Mouse (Mus musculus): Measurements from ENCODE around the gene Zbtb8b. TPM values are rescaled to one million over a fixed set of nuclear protein-coding genes. Genes with fewer than 3 reads are reported as not detected.

Zbtb8b gene
- polyA plus RNA-seq, 1 experiment from 2014 or later, result 15.8 TPM

GRCm38 (mm10) chr4:129456126-129456525, 15.5 kb upstream of the Zbtb8b start:
- Histone ChIP-seq H3K9me3 (replicated peaks) (no peaks in the 10 kb centered on the region), H3K4me2 (no peak overlapping the region), H3K36me3 (no peaks in the 10 kb centered on the region), H3K27ac (replicated peaks) (no peak overlapping the region), H3K4me1 (peaks cover 2% of the 10 kb centered on the region; the same call in 1 of the 2 replicates), H3K4me3 (replicated peaks) (no peak overlapping the region), H3K9ac (replicated peaks) (no peak overlapping the region), H3K27me3 (replicated peaks) (no peaks in the 10 kb centered on the region)
- ATAC-seq (ENCODE audit: low FRiP score), result no peak
- WGBS, result 66% methylated on average over 5 of the region's 5 CpGs

DNA sequence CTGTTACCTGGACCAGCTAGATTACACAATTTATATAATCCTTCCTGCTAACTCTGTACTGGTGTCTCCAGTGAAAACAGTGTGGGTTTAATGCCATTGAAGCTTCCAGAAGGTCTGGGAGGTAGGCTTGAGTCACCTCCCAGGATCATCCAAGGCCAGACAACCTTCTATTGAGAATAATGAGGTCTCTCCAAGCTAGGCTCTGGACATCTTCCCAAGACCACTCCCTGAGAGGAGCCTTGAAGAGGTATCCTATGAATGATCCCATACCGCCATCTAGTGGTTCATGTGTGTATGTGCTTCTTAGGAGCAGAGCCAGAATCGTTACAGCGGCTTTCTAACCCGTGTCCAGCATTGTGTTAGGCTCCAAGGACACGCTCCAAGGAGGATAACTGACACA, 14.6 kb upstream of the Zbtb8b start:
- Histone ChIP-seq H3K36me3 (no peaks in the 10 kb centered on the region), H3K4me2 (no peak overlapping the region), H3K9ac (replicated peaks) (no peak overlapping the region), H3K27ac (replicated peaks) (no peak overlapping the region), H3K4me3 (replicated peaks) (no peak overlapping the region), H3K9me3 (replicated peaks) (no peaks in the 10 kb centered on the region), H3K27me3 (replicated peaks) (no peaks in the 10 kb centered on the region), H3K4me1 (no peaks in the 10 kb centered on the region)
- ATAC-seq (ENCODE audit: low FRiP score), result peak; percentile 72
- 4% methylated on average over 5 of the region's 5 CpGs for WGBS

GRCm38 (mm10) chr4:129451471-129452169, 11.0 kb upstream of the Zbtb8b start:
- H3K4me2 ChIP-seq, result no peak overlapping the region
- H3K27ac ChIP-seq (replicated peaks), result no peak overlapping the region
- H3K27me3 ChIP-seq (replicated peaks), result no peaks in the 10 kb centered on the region
- no peaks in the 10 kb centered on the region for H3K4me1 ChIP-seq
- no peak overlapping the region for H3K4me3 ChIP-seq (replicated peaks)
- no peaks in the 10 kb centered on the region for H3K36me3 ChIP-seq
- 85% methylated on average over 15 of the region's 15 CpGs for WGBS
- no peak for ATAC-seq (ENCODE audit: low FRiP score)
- no peaks in the 10 kb centered on the region for H3K9me3 ChIP-seq (replicated peaks)
- no peak overlapping the region for H3K9ac ChIP-seq (replicated peaks)

DNA sequence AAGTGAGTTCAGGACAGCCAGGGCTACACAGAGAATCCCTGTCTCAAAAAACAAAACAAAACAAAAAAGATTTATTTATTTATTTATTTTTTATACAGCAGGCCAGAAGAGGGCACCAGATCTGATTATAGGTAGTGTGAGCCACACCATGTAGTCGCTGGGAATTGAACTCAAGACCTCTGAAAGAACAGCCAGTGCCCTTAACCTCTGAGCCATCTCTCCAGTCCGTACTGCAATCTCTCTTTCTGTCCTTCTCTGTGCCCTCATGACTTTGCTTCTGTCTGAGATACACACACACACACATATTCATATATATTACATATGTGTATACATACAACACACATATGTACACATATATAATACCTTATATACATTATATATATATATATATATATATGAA, 10.2 kb upstream of the Zbtb8b start:
- 79% methylated on average over 2 of the region's 2 CpGs for WGBS
- Histone ChIP-seq H3K27me3 (replicated peaks) (no peaks in the 10 kb centered on the region), H3K9ac (replicated peaks) (no peak overlapping the region), H3K36me3 (no peaks in the 10 kb centered on the region), H3K27ac (replicated peaks) (no peak overlapping the region), H3K9me3 (replicated peaks) (no peaks in the 10 kb centered on the region), H3K4me2 (no peak overlapping the region), H3K4me1 (no peaks in the 10 kb centered on the region), H3K4me3 (replicated peaks) (no peak overlapping the region)
- no peak for ATAC-seq (ENCODE audit: low FRiP score)

GRCm38 (mm10) chr4:129448713-129449112, 8.1 kb upstream of the Zbtb8b start:
- Histone ChIP-seq H3K9ac (replicated peaks) (no peak overlapping the region), H3K27me3 (replicated peaks) (no peaks in the 10 kb centered on the region), H3K27ac (replicated peaks) (no peak overlapping the region), H3K4me2 (no peak overlapping the region), H3K4me1 (no peaks in the 10 kb centered on the region), H3K4me3 (replicated peaks) (no peak overlapping the region), H3K9me3 (replicated peaks) (no peaks in the 10 kb centered on the region), H3K36me3 (no peaks in the 10 kb centered on the region)
- no peak for ATAC-seq (ENCODE audit: low FRiP score)
- whole genome bisulfite sequencing, result 91% methylated on average over 6 of the region's 6 CpGs

DNA sequence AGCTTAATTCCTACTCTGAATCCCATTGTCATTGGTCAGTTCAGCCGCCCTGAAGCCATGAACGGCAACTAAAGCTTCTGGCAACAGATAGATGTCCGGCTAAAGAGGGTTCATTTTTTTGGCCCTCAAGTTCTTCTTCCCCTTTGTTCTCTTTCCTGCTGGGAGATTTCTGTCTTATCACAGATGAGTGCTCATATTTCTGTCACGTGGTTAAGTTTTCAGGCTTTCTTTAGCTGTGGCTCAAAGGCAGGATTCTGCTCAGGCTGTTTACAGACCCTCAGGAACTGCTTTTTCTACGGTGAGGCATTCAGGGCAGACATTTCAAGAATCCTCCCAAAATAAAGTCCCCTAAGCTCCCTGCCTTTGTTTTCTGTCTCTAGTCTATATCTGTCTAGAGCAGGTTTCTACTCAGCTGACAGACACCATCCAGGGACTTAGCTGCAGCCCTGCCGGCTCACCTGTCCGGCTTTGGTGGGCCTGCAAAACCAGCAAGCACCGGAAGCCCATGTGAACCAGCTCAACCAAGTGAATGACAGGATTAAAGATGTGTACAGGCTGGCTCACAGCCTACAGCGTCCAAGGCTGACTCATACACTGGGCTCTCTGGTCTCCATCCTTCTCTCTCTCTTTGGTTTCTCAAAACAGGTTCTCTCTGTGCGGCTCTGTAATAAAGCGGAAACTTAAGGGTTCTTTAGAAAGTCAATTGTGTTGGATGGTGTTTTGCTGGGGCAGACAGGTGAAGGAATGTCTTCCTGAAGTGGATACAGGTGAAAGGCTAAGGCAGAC, 7.3 kb upstream of the Zbtb8b start:
- no peak overlapping the region for H3K9ac ChIP-seq (replicated peaks)
- H3K27me3 ChIP-seq (replicated peaks), result peaks cover 5% of the 10 kb centered on the region
- no peak overlapping the region for H3K27ac ChIP-seq (replicated peaks)
- WGBS, result 86% methylated on average over 11 of the region's 11 CpGs
- H3K9me3 ChIP-seq (replicated peaks), result no peaks in the 10 kb centered on the region
- no peak for ATAC-seq (ENCODE audit: low FRiP score)
- H3K36me3 ChIP-seq, result no peaks in the 10 kb centered on the region
- no peak overlapping the region for H3K4me2 ChIP-seq
- no peaks in the 10 kb centered on the region for H3K4me1 ChIP-seq
- no peak overlapping the region for H3K4me3 ChIP-seq (replicated peaks)

DNA sequence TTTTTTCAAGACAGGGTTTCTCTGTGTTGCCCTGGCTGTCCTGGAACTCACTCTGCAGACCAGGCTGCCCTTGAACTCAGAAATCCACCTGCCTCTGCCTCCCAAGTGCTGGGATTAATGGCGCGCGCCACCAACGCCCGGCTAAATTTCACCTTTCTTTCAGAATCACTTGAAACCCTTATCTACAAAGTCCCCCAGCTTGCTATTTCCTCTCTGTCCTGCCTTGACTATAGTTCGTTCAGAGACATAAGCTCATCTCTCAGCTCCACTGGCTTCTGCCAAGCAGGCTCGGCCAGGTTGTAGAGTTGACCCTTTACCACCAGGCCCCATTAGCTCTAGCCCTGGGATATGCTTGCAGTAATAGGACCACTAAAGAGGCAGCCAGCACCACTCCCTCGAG, 6.7 kb upstream of the Zbtb8b start:
- H3K9me3 ChIP-seq (replicated peaks), result no peaks in the 10 kb centered on the region
- H3K4me2 ChIP-seq, result no peak overlapping the region
- H3K27ac ChIP-seq (replicated peaks), result no peak overlapping the region
- H3K9ac ChIP-seq (replicated peaks), result no peak overlapping the region
- H3K36me3 ChIP-seq, result no peaks in the 10 kb centered on the region
- H3K27me3 ChIP-seq (replicated peaks), result peaks cover 11% of the 10 kb centered on the region
- no peak overlapping the region for H3K4me3 ChIP-seq (replicated peaks)
- no peaks in the 10 kb centered on the region for H3K4me1 ChIP-seq
- no peak for ATAC-seq (ENCODE audit: low FRiP score)
- 87% methylated on average over 8 of the region's 8 CpGs for WGBS

DNA sequence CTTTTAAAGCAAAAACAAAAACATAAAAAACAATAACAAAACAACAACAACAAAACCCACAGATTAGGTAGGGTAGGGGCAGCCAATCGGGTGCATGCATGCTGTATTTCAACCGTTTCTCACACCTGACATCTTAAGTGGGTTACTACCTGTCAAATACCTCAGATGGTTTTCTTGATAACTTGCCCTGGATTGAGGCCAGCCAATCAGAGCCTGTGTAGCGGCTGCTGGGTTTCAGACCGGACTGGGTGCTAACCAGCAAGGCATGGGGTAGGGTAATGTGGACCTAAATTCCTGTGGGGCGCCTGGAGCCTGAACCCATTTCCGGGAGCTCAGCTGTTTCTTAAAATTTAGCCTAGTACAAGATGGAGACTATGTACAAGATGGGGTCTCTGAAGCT, 492 bp upstream of the Zbtb8b start:
- H3K9ac ChIP-seq (replicated peaks), result no peak overlapping the region
- no peaks in the 10 kb centered on the region for H3K36me3 ChIP-seq
- H3K27ac ChIP-seq (replicated peaks), result no peak overlapping the region
- no peaks in the 10 kb centered on the region for H3K9me3 ChIP-seq (replicated peaks)
- no peak; the same call in 1 of the 2 replicates for ATAC-seq (ENCODE audit: low FRiP score)
- H3K4me1 ChIP-seq, result peaks cover 19% of the 10 kb centered on the region; the same call in 1 of the 2 replicates
- peaks cover 33% of the 10 kb centered on the region for H3K27me3 ChIP-seq (replicated peaks)
- peak overlapping the region; percentile 70 for H3K4me3 ChIP-seq (replicated peaks)
- WGBS, result 32% methylated on average over 6 of the region's 6 CpGs
- H3K4me2 ChIP-seq, result peak overlapping the region; percentile 83

GRCm38 (mm10) chr4:129418321-129418720, 22.3 kb downstream of the Zbtb8b start:
- H3K9me3 ChIP-seq (replicated peaks), result no peaks in the 10 kb centered on the region
- no peak for ATAC-seq (ENCODE audit: low FRiP score)
- no peaks in the 10 kb centered on the region for H3K27me3 ChIP-seq (replicated peaks)
- WGBS, result 79% methylated on average over 5 of the region's 5 CpGs
- no peak overlapping the region for H3K9ac ChIP-seq (replicated peaks)
- no peaks in the 10 kb centered on the region for H3K36me3 ChIP-seq
- no peak overlapping the region for H3K4me3 ChIP-seq (replicated peaks)
- H3K27ac ChIP-seq (replicated peaks), result no peak overlapping the region
- H3K4me1 ChIP-seq, result no peaks in the 10 kb centered on the region
- no peak overlapping the region for H3K4me2 ChIP-seq

DNA sequence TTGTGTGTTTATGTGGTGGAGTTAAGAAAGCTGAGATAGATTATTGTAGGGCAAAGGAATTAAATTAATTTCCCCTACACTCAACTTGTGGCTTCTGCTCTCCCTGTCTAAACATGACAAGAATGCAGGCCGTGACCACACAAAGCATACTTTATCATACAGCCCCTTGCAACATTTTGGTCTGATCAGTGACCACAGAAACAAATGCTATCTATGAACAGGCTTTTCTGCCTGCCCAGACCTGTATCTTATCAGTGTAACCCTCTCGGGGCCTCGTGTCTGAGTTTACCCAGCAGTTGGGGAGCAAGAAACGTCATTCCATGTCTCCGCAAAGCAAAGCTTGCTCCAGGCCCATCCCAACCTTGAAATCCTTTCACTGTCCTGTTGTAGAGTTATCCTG, 24.2 kb downstream of the Zbtb8b start:
- no peaks in the 10 kb centered on the region for H3K4me1 ChIP-seq
- WGBS, result 85% methylated on average over 5 of the region's 5 CpGs

GRCm38 (mm10) chr4:129415892-129416291, 24.8 kb downstream of the Zbtb8b start:
- no peak overlapping the region for H3K27ac ChIP-seq (replicated peaks)

More for the DNA sequence above, 24.2 kb downstream of the Zbtb8b start:
- Histone ChIP-seq H3K36me3 (no peaks in the 10 kb centered on the region), H3K27me3 (replicated peaks) (no peaks in the 10 kb centered on the region), H3K9me3 (replicated peaks) (no peaks in the 10 kb centered on the region), H3K9ac (replicated peaks) (no peak overlapping the region), H3K27ac (replicated peaks) (no peak overlapping the region), H3K4me2 (no peak overlapping the region), H3K4me3 (replicated peaks) (no peak overlapping the region)
- no peak for ATAC-seq (ENCODE audit: low FRiP score)

DNA sequence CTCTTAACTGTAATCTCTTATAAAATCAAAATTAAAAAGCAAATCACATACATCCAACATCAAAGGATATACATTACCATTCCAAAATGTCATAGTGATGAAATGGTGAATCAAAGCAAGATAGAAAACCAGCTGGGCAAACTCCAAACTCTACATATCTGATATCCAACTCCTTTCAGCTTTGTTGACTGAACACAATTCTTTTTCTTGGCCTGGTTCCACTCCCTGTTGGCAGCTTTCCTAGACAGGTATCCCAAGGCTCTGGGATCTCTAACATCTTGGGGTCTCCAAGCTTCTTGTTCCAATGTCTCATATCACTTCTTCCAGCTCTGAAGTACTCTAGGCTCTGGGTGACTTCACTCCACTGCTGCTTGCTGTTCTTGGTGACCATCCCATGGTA, 29.7 kb downstream of the Zbtb8b start:
- Histone ChIP-seq H3K4me3 (replicated peaks) (no peak overlapping the region), H3K9me3 (replicated peaks) (no peaks in the 10 kb centered on the region), H3K27me3 (replicated peaks) (no peaks in the 10 kb centered on the region), H3K4me2 (no peak overlapping the region), H3K4me1 (no peaks in the 10 kb centered on the region), H3K27ac (replicated peaks) (no peak overlapping the region), H3K9ac (replicated peaks) (no peak overlapping the region), H3K36me3 (no peaks in the 10 kb centered on the region)
- no peak for ATAC-seq (ENCODE audit: low FRiP score)

More at GRCm38 (mm10) chr4:129415892-129416291, 24.8 kb downstream of the Zbtb8b start:
- Histone ChIP-seq H3K4me2 (no peak overlapping the region), H3K36me3 (no peaks in the 10 kb centered on the region), H3K27me3 (replicated peaks) (no peaks in the 10 kb centered on the region), H3K9ac (replicated peaks) (no peak overlapping the region), H3K4me1 (no peaks in the 10 kb centered on the region), H3K9me3 (replicated peaks) (no peaks in the 10 kb centered on the region), H3K4me3 (replicated peaks) (no peak overlapping the region)
- ATAC-seq (ENCODE audit: low FRiP score), result no peak
- 94% methylated on average over 5 of the region's 5 CpGs for WGBS

Measured in neural tube, embryonic 15.5 days (tissue).